Mouse (Mus musculus) hematopoietic stem cell, adult 5-6 weeks (primary cell): Measurements from ENCODE around the gene Dhx37. TPM values are rescaled to one million over a fixed set of nuclear protein-coding genes. Genes with fewer than 3 reads are reported as not detected.
A peak's percentile ranks its signal among the peaks of the same experiment; 100 is the strongest.
"Not testable (repeated sequence)": the region's sequence is repeated elsewhere in the genome, so short reads cannot be mapped to it uniquely, and the experiment has no call there.

Experiments used
- ATAC-seq, 2 experiments: fragments of 125-278 bp in 1 of 2; replicated peaks in 1 of 2; 2 replicates each; pipeline ENCODE4 v1.8.0; 2016 to 2017; ENCODE audit warnings: inconsistent platforms in 2 of 2, mild to moderate bottlenecking in 2 of 2, moderate number of reproducible peaks in 2 of 2, low read depth in 1 of 2, moderate TSS enrichment in 1 of 2; ENCODE audit not compliant: low FRiP score in 2 of 2, poor library complexity in 2 of 2, severe bottlenecking in 2 of 2, insufficient read depth in 1 of 2, low TSS enrichment in 1 of 2
- total RNA-seq: library from RNA; stranded (forward); fragments of 172-1452, 232-1000 nt; gene quantifications from 2 replicates; pipeline ENCODE4 v1.2.3, GENCODE M21; 2017

The Dhx37 gene
- total RNA-seq, 1 experiment from 2014 or later = 87.1 TPM

- no peak for ATAC-seq
Measured at GRCm38 (mm10) chr5:125460574-125460973, 26.7 kb upstream of the Dhx37 start.

- ATAC-seq = no peak
Measured at GRCm38 (mm10) chr5:125457538-125457937, 23.6 kb upstream of the Dhx37 start.

- ATAC-seq = no peak
Measured at GRCm38 (mm10) chr5:125456100-125456499, 22.2 kb upstream of the Dhx37 start.

GRCm38 (mm10) chr5:125452573-125452972, 18.7 kb upstream of the Dhx37 start:
- no peak for ATAC-seq

- ATAC-seq = no peak
Measured at GRCm38 (mm10) chr5:125449306-125449705, 15.4 kb upstream of the Dhx37 start.

- ATAC-seq = no peak
Measured at GRCm38 (mm10) chr5:125448631-125449030, 14.7 kb upstream of the Dhx37 start.

GRCm38 (mm10) chr5:125448026-125448425, 14.1 kb upstream of the Dhx37 start:
- ATAC-seq = no peak

- no peak for ATAC-seq
Measured at GRCm38 (mm10) chr5:125446344-125446743, 12.4 kb upstream of the Dhx37 start.

- peak in 1 of 2 experiments; percentile 17; a peak in 1 of 4 replicates for ATAC-seq
Measured at GRCm38 (mm10) chr5:125444554-125444953, 10.6 kb upstream of the Dhx37 start.

GRCm38 (mm10) chr5:125443915-125444314, 10.0 kb upstream of the Dhx37 start:
- ATAC-seq = no peak

GRCm38 (mm10) chr5:125443335-125443734, 9.4 kb upstream of the Dhx37 start:
- no peak for ATAC-seq

- peak; percentile 33 to 50; a peak in 2 of 4 replicates for ATAC-seq
Measured at GRCm38 (mm10) chr5:125442136-125442995, 8.4 kb upstream of the Dhx37 start.

GRCm38 (mm10) chr5:125441234-125442114, 7.6 kb upstream of the Dhx37 start, which contains the start of gene Bri3bp:
Gene Bri3bp (plus strand): TSS chr5:125441568.
- peak; percentile 57 to 75 for ATAC-seq

- ATAC-seq = peak; percentile 50 to 58
Measured at GRCm38 (mm10) chr5:125440583-125441233, 6.8 kb upstream of the Dhx37 start.

- ATAC-seq = not testable (repeated sequence)
Measured at GRCm38 (mm10) chr5:125434347-125434746, 426 bp upstream of the Dhx37 start.

GRCm38 (mm10) chr5:125432324-125432723, 1.6 kb downstream of the Dhx37 start:
- ATAC-seq = not testable (repeated sequence)

GRCm38 (mm10) chr5:125426343-125426742, 7.6 kb downstream of the Dhx37 start:
- no peak for ATAC-seq
